Mouse (Mus musculus) lung, embryonic 14.5 days (tissue): ENCODE results near the gene Itgb4. TPM values are rescaled to one million over a fixed set of nuclear protein-coding genes. Genes with fewer than 3 reads are reported as not detected.

Experiments used
- ATAC-seq: fragments of 200-750 bp; cut with Nextera tagmentation; 2 replicates; pipeline ENCODE4 v1.8.0; 2017; ENCODE audit warnings: mild to moderate bottlenecking, moderate TSS enrichment, moderate library complexity; ENCODE audit not compliant: insufficient read depth
- DNase-seq: peaks from one replicate; pipeline ENCODE4 v3.0.0-alpha.2; 2015
- H3K27ac ChIP-seq: fragments of 300-500 bp; sonication (generic); 2 replicates; pipeline ENCODE4 v1.5.1; 2014; ENCODE audit warnings: low read depth, mild to moderate bottlenecking, moderate library complexity
- H3K27me3 ChIP-seq: fragments of 300-500 bp; sonication (generic); 2 replicates; pipeline ENCODE4 v1.6.1; 2014; ENCODE audit warnings: low read length, control low read depth; ENCODE audit not compliant: insufficient read depth
- H3K36me3 ChIP-seq: fragments of 300-500 bp; sonication (generic); 2 replicates; pipeline ENCODE4 v1.6.1; 2014; ENCODE audit warnings: control low read depth; ENCODE audit not compliant: insufficient read depth
- H3K4me1 ChIP-seq: fragments of 300-500 bp; sonication (generic); 2 replicates; pipeline ENCODE4 v1.6.1; 2014; ENCODE audit warnings: antibody characterized with exemption, control low read depth; ENCODE audit not compliant: insufficient read depth
- H3K4me2 ChIP-seq: fragments of 300-500 bp; sonication (generic); 2 replicates; pipeline ENCODE4 v1.6.1; 2014; ENCODE audit warnings: mild to moderate bottlenecking
- H3K4me3 ChIP-seq: fragments of 300-500 bp; sonication (generic); 2 replicates; pipeline ENCODE4 v1.5.1; 2014; ENCODE audit warnings: low read depth, low read length
- H3K9ac ChIP-seq: fragments of 300-500 bp; sonication (generic); 2 replicates; pipeline ENCODE4 v1.6.1; 2014
- H3K9me3 ChIP-seq: fragments of 300-500 bp; sonication (generic); 2 replicates; pipeline ENCODE4 v1.6.1; 2016; ENCODE audit warnings: low read depth, low read length, control low read depth
- CTCF ChIP-seq: IDR thresholded peaks from 2 replicates; pipeline ENCODE4 v1.5.1; 2016; ENCODE audit warnings: antibody characterized with exemption, low read depth
- WGBS: fragments of 180-500 bp; shearing (Covaris S2); extraction: QIAGEN DNeasy Blood & Tissue Kit; methylation state at CpG from one replicate; pipeline ENCODE4 v1.1.7; 2014; 5-methylcytosine and 5-hydroxymethylcytosine counted together
- polyA plus RNA-seq: library from polyadenylated mRNA; unstranded; fragments of >200 nt; fragmentation: Nextera tagmentation; extraction: Ambion mirVana; gene quantifications from 2 replicates; pipeline ENCODE4 v1.2.1, GENCODE M21; 2014

The Itgb4 gene
- polyA plus RNA-seq, 1 experiment from 2014 or later, result 2.0 TPM

DNA sequence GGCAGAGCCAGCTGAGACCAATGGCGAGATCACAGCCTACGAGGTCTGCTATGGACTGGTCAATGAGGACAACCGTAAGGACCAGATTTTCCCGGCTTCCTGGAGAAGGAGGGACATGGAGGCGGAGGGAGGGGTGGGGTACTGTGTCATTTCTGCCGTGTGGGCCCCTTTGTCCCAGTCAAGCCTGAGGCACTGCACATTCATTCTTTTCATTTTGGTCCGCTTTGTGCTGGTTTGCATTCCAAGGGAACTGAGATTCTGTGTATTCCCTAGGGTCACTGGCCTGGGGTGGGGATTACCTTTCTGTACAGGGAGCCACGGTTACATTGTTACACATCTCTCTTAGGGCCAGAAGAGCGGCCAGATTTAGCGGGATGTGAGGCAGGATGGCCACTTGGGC is 26.1 kb downstream of the Itgb4 start:
- Histone ChIP-seq H3K27ac (no peak overlapping the region), H3K4me2 (no peak overlapping the region), H3K9ac (no peak overlapping the region), H3K9me3 (no peaks in the 10 kb centered on the region), H3K36me3 (no peaks in the 10 kb centered on the region), H3K27me3 (no peaks in the 10 kb centered on the region), H3K4me1 (peaks cover 7% of the 10 kb centered on the region), H3K4me3 (no peak overlapping the region)
- DNase-seq, result no peak
- ATAC-seq, result no peak
- TF ChIP-seq CTCF, result no peak
- WGBS, result 47% methylated on average over 10 of the region's 10 CpGs

GRCm38 (mm10) chr11:116001725-116002124 is 27.2 kb downstream of the Itgb4 start:
- Histone ChIP-seq H3K27ac (no peak overlapping the region), H3K36me3 (peaks cover 4% of the 10 kb centered on the region; the same call in 1 of the 2 replicates), H3K9me3 (no peaks in the 10 kb centered on the region), H3K4me2 (no peak overlapping the region), H3K9ac (no peak overlapping the region), H3K4me3 (no peak overlapping the region), H3K4me1 (peaks cover 7% of the 10 kb centered on the region), H3K27me3 (no peaks in the 10 kb centered on the region)
- DNase-seq, result no peak
- ATAC-seq, result no peak
- TF ChIP-seq CTCF, result no peak
- 65% methylated on average over 6 of the region's 6 CpGs for WGBS

DNA sequence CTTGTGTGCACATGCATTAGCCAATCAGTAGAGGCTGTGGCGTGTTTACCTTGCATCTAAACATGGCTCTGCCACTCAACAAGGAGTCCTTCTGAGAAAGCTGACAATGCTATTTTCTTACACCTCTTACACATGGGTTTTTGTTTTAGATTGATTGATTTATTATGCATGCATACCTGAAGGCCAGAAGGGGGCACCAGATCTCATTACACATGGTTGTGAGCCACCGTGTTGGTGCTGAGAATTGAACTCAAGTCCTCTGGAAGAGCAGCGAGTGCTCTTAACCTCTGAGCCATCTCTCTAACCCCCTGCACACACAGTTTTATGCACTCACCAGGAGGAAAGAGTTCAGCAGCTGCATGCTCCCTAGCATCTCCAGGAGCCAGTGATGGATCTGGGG is 28.4 kb downstream of the Itgb4 start:
- no peaks in the 10 kb centered on the region for H3K9me3 ChIP-seq
- 83% methylated on average over 3 of the region's 3 CpGs for WGBS
- H3K4me2 ChIP-seq, result no peak overlapping the region
- H3K27me3 ChIP-seq, result no peaks in the 10 kb centered on the region
- TF ChIP-seq CTCF, result no peak; the same call in 1 of the 2 replicates
- ATAC-seq, result no peak
- no peak overlapping the region for H3K9ac ChIP-seq
- H3K27ac ChIP-seq, result no peak overlapping the region
- no peak for DNase-seq
- H3K36me3 ChIP-seq, result peaks cover 16% of the 10 kb centered on the region
- peaks cover 7% of the 10 kb centered on the region for H3K4me1 ChIP-seq
- no peak overlapping the region for H3K4me3 ChIP-seq

DNA sequence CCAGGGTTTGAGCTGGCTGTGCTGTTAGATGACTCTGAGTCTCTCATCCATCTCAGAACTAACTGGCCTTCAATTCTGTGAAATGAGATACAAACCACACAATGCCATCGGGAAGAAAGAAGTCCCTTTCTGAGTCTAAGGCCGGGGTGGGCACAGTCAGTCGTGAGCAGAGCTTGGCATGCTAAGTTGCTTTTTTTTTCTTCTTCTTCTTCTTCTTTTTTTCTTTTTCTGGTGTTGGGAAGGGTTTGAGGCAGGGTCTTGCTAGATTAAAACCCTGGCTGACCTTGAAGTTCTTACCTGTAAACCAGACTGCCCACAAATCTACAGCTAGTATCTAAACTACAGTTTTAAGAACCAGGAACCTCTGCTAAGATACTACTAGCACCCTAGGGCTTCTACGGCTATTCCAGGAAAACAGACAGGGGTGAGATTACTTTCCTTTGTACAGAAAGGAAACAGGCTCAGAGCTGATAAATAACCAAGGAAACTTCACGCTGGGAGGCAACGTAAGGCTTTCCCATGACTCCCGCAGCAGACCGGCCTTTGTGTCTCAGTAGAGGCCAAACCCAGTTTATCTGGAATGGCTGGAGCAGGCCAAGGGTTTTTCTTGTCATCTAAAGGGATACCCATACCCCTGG is 29.8 kb downstream of the Itgb4 start:
- H3K9me3 ChIP-seq, result no peaks in the 10 kb centered on the region
- H3K9ac ChIP-seq, result peak overlapping the region; percentile 56
- H3K27ac ChIP-seq, result peak overlapping the region; percentile 78
- H3K27me3 ChIP-seq, result no peaks in the 10 kb centered on the region
- no peak for DNase-seq
- no peak for TF ChIP-seq CTCF
- 32% methylated on average over 8 of the region's 8 CpGs for WGBS
- peaks cover 7% of the 10 kb centered on the region for H3K4me1 ChIP-seq
- peaks cover 30% of the 10 kb centered on the region for H3K36me3 ChIP-seq
- ATAC-seq, result no peak
- H3K4me2 ChIP-seq, result peak overlapping the region; percentile 68
- peak overlapping the region; percentile 33 for H3K4me3 ChIP-seq

DNA sequence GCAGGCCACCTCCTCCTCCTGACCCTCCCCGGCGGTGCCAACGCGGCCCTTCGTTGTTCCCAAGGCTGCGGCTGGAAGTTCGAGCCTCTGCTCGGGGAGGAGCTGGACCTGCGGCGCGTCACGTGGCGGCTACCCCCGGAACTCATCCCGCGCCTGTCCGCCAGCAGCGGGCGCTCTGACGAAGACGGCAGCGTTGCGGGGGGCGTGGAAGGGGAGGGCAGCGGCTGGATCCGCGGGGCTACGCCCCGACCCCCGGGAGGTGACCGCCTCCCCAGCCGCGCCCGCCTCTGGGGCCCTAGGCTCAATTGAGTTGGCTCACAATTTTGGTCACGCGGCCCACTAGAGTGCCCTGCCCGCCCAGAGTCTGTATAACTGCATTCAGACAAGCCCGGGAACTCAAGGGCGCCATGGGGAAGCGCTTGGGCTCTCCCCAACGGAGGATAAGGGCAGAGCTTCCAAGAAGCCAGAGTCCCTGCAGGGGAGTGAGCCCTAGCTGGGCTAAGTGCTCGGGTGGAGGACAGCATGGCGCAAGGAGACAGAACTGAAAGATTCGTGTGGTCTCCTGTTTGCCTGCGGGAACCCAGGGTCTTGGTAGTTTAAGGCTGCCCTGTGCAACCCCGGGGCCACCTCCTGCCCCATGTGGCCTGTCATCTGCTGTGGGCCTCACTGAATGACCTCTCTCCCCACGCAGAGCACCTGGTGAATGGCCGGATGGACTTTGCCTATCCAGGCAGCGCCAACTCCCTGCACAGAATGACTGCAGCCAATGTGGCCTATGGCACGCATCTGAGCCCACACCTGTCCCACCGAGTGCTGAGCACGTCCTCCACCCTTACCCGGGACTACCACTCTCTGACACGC is 30.6 kb downstream of the Itgb4 start:
- peak; percentile 95 for DNase-seq
- Histone ChIP-seq H3K36me3 (peaks cover 38% of the 10 kb centered on the region), H3K9ac (peak overlapping the region; percentile 56), H3K27me3 (no peaks in the 10 kb centered on the region), H3K9me3 (no peaks in the 10 kb centered on the region), H3K4me1 (peaks cover 7% of the 10 kb centered on the region), H3K4me3 (peak overlapping the region; percentile 33), H3K27ac (peak overlapping the region; percentile 78), H3K4me2 (peak overlapping the region; percentile 68)
- TF ChIP-seq CTCF, result peak; percentile 67
- WGBS, result 2% methylated on average over 54 of the region's 54 CpGs
- peak; percentile 88 for ATAC-seq

GRCm38 (mm10) chr11:116005701-116006419 is 31.4 kb downstream of the Itgb4 start:
- Histone ChIP-seq H3K4me1 (peaks cover 7% of the 10 kb centered on the region), H3K9me3 (no peaks in the 10 kb centered on the region), H3K4me3 (peak overlapping the region; percentile 33; the same call in 1 of the 2 replicates), H3K27me3 (no peaks in the 10 kb centered on the region), H3K9ac (0 out of 2 replicates have a peak overlapping the region, but pooled peaks have one; percentile 24), H3K36me3 (peaks cover 46% of the 10 kb centered on the region), H3K27ac (peak overlapping the region; percentile 22; the same call in 1 of the 2 replicates), H3K4me2 (peak overlapping the region; percentile 68)
- peak; percentile 12; the same call in 1 of the 2 replicates for ATAC-seq
- 60% methylated on average over 9 of the region's 9 CpGs for WGBS
- no peak for DNase-seq
- no peak for TF ChIP-seq CTCF
